Mouse (Mus musculus): ENCODE results near the gene Ocm. TPM values are rescaled to one million over a fixed set of nuclear protein-coding genes. Genes with fewer than 3 reads are reported as not detected.

Ocm gene
- total RNA-seq (2023), result not detected

DNA sequence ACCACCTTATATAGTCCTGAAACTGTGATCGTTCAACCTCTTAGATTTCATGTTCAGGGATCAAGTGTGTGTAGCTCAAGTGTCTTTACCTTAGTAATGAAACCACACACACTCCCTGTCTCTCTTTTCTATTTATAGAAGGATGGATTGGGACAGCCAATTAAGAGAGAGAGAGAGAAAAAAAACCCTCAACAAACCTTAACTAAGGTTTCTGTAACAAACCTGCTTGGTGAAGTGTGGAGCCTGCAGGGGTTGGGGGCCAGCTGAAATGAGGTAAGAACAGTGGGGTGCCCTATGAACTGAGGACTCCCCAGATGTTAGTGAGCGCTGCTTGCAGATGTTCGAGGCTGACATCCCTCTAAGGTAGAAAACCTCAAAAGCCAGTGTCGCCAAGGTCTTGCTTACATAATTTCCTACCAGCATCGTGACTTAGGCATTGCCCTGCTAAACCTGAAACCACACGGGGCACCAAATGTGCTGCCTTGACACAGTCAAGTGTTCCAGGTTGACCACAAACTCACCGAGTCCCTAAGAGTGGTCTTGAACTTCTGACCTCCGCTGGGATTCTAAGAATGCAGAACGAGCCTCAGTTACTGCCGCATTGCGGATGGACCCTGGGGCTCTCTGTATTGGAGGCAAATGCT lies at the start of gene Ocm:
TSS of gene Ocm (minus strand) at position 51 of the 644 bp plus-strand sequence.

DNA sequence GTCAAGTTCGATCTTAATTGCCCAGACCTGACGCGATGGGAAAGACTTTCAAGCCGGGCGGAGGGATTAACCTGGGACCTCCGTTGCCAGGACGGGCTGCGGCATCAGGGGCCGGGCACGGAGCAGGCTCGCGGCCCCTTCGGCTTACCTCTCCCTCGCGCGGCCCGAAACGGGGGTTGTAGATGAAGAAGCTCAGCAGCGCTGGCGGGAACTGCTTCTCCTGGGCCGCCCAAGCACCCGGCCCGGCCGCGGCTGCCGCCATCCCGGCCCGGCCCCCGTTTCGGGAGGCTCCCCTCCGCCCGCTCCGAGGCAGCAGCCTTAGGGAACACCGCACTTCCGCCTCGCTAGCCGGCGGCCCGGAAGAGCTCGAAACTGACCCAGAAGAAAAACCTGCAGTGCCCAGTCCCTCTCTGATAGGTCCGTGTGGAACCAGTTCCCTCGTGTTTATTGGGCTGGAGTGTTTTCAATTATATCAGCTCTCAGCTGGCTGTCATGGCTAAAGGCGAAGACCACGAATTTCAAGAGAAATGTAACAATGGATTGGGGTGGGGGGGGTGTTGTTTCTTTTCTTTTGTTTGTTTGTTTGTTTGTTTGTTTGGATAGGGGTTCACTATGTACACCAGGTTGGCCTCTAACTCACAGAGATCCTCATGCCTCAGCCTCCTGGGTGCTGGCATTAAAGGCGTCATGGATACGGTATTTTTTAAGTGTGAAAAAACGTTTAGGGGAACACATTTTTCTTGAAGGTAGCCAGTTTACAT lies 11.7 kb downstream of the Ocm start, which contains the start of gene Ccz1:
TSS of gene Ccz1 (minus strand) at position 327 of the 761 bp plus-strand sequence.

Other genes starting within 250 kb of the Ocm start
- 10 to 100 TPM; 39.7 to 41.4 TPM for gene Eif2ak1, start 208.9 kb downstream of the Ocm start, total RNA-seq (2023)
- under 1 TPM in 1 of 2 experiments, not detected in 1; 0.93 TPM for gene Ankrd61, start 129.0 kb downstream of the Ocm start, total RNA-seq (2023)
- 10 to 100 TPM; 31.0 to 32.3 TPM for gene Aimp2, start 116.8 kb downstream of the Ocm start, total RNA-seq (2023)
- gene Pms2, start 116.7 kb downstream of the Ocm start, total RNA-seq (2023), result 10 to 100 TPM; 34.1 to 41.9 TPM
- 1 to 10 TPM; 1.1 to 1.2 TPM for gene Gm42421, start 98.5 kb downstream of the Ocm start, total RNA-seq (2023)
- 1 to 10 TPM in 1 of 2 experiments, under 1 TPM in 1; 0.44 to 1.0 TPM for gene Rsph10b, start 93.6 kb downstream of the Ocm start, total RNA-seq (2023)
- 10 to 100 TPM; 69.7 to 75.4 TPM for gene Ccz1, start 11.8 kb downstream of the Ocm start, total RNA-seq (2023)
- 10 to 100 TPM; 32.9 to 36.5 TPM for gene Lmtk2, start 73.8 kb upstream of the Ocm start, total RNA-seq (2023)
- 1 to 10 TPM; 1.0 to 1.3 TPM for gene Bhlha15, start 163.6 kb upstream of the Ocm start, total RNA-seq (2023)
- gene Tecpr1, start 196.9 kb upstream of the Ocm start, total RNA-seq (2023), result 100 to 1,000 TPM; 405 to 418 TPM
- gene Bri3, start 217.8 kb upstream of the Ocm start, total RNA-seq (2023), result 10 to 100 TPM; 37.6 to 38.5 TPM